Mouse (Mus musculus) brain, embryonic 18.5 days (tissue): ENCODE measurements around the gene Sctr.

Experiments used
- DNase-seq: peaks from one replicate; pipeline ENCODE4 v3.0.0-alpha.2; 2012; ENCODE audit warnings: low read depth, low spot score

Sctr gene

DNA sequence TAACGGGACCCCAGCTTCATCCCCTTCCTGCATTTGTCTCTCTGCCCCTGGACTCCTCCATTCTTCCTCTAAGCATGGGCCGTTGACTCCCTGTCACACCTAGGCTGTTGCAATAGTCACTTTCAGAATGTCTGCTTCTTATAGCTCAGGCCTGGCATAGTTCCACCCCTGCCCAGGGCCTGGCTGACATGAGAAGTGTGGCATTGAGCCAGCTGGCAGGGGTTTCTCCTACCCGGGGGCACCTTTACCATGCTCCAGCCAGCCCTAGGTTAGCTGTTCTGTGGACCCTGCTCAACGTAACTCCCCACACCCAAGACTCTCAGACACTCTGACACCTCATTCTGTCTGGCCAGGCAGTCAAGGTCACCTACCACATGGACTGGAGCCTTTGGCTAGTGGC lies 21.0 kb downstream of the Sctr start:
- DNase-seq: no peak

DNA sequence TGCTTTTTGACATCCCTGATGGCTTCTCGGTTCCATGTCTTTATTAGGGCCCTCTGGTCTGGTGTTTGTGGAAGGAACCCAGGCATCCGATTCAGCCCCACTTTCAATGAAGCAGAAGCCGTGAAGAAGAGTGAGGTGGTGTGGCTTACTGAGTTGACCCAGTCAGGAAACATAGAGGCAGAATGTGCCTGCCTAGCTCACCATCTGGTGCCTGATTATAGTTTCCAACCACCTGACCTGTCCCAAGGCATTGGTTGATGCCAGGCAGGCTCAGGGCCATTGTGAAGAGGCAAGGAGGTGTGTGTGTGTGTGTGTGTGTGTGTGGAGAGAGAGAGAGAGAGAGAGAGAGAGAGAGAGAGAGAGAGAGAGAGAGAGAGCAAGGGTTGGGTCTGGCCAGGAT lies 23.8 kb downstream of the Sctr start:
- no peak for DNase-seq

DNA sequence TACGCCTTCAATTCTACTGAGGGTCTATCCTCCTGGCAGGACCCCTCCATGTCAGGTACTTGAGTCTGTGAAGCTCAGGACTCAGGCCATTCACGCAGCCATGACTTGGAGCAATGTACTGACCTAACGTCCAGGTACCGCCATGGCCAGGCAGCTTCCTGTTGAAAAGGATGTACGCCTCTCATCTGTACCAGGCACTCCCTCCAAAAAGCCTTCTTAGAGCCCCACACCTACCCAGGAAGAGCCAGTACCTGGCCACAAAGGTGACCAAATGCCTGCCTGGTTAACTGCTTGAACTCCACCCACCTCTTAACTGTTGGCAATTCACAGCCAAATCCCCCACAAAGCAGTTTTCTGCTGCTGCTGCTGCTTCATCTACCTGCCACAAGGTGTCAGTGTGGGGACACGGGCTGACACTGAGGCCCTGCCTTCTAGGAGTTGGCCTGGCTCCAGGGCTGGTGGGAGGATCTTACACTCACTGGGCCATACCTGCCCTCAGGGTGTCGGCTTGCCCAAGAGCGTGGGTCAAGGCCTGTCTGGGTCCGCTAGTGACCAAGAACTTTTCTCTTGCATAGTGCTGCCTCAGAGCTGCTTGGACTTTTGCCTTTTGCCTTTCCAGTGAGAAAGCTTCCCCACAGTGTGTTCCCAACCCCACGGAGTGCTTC lies 26.2 kb downstream of the Sctr start:
- no peak for DNase-seq

DNA sequence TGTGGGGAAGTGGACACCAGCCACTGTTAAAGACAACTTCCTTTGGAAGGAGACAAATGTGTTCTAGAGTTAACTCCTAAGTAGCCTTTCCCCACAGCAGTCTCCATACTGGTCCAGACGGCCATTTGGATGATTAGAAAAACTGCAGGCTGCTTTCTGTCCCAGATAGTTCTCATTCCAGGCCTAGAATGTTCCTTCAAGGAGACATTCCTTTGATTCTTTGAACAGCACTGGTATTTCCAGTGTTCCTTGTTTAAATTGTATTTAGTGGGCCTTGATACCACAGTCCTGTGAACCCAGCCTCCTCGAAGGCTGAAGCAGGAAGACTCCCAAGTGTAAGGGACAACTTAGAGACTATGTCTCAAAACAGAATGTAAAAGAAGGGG lies 26.8 kb downstream of the Sctr start:
- DNase-seq: no peak

DNA sequence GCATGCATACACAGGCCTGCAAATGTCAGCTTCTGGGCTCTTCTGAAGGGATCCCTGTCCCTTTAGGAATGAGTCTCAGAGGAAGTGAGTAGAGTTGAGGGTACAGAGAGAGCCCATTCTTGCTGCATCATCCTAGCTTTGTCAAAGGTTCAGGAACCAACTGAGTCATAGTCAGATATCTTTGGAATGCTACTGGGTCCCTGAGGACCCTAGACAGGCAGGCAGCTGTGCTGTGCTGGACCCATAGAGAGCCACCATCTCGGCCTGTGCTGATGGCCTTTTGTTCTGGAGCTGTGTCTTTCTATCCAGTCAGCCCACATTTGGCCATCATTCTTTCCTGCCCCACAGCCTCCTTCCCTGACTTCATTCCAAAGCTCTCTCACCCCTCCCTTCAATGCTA lies 28.1 kb downstream of the Sctr start:
- DNase-seq: no peak

DNA sequence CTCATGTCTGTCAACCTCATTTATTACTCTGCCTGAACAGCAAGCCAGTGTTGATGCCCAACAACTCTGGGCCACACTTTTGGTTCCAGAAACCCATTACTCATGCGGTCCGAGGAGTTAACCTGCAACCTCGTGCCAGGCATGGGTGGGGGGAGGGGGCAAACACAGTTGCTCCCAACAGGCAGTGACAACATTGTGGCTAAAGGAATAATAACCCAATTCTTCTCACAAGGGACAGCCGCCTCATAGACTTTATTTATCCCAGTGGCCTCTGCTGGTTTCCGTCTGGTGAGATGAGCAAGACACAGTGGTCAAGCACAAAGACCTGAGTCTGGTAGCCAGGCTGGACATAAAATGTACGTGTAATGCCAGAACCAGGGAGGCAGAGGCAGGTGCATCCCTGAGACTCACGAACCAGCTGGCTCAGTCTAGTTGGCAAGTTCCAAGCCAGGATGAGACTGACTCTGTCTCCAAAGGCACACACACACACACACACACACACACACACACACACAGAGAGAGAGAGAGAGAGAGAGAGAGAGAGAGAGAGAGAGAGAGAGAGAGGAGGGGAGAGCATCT lies 28.9 kb downstream of the Sctr start:
- DNase-seq: no peak

DNA sequence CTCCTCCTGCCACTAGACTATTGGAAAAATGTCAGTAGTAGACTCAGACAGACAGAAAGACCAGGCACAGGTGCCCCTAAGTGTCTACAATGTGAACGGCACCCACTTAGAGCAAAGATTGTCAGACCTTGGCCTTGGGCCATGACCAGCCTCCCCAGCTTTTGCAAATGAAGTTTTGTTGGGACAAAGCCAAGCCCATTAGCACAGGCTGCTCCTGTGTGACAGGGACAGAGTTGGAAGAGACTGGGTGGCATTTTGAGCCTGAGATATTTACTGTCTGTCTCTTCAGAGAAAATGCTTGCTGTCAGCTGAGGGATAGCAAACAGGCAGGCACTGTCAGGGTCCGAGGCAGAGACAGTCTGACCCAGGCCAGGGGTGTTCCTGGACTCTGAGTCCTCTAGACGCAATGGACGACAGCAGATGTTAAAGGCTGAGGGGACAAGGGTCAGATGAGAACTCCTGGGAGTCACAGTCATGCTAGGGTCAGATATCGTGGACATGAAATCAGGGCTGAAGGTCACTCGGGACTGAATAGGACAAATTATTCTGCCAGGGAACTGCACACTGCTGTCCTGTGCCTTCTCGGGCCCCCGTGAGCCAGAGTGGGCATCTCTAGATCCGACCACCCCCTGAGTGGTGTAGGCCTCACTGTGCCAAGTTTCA lies 30.5 kb downstream of the Sctr start:
- DNase-seq: peak; percentile 24

DNA sequence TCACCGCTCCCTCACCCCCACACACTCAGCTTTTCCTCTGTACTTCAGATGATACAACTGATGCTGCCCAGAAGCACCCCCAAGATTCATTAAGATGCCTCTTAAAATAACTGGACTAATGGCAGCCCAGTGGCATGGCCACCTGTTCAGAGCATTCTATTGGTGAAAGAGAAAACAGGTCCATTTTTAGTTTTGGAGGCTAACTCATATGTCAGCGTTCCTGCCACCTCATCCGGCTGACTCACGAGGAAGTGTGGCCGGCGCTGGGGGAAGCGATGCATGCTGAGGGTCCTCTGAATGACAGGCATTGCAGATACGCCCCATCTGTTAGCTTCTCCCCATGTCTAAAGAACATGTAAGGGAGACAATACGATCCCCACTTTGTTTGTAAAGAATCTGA lies 31.9 kb downstream of the Sctr start:
- DNase-seq: no peak

DNA sequence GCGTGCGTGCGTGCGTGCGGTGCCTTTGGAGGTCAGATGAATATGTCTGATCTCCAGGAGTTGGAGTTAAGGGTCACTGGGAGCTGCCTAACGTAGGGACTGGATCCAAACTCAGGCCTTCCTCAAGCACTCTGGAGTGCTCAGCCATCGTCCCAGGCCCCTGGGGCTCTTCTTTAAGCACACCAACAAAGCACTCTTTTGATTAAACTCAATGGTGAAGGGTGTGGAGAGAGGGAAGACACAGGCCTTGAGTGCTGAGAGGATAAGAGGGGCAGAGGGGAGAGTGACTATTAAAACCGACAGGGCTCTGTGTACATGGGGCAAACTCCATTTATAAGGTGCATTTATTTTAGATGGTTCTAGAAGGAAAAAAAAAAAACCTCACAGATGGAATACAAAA lies 35.7 kb downstream of the Sctr start:
- no peak for DNase-seq

DNA sequence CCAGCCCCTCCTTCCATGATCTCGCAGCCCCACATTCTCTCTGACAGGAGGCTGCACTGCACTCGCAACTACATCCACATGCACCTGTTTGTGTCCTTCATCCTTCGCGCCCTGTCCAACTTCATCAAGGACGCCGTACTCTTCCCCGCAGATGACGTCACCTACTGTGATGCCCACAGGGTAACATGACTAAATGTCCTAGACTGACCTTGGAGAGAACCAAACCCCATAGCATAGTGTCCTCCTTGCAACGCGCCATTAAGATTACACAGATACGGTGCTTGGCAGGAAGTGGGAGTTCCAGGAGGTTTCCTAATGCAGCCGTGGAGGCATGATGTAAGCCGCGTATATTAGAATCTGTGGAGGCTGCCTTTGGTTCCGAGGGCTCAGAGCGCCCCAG lies 37.9 kb downstream of the Sctr start:
- DNase-seq: no peak

DNA sequence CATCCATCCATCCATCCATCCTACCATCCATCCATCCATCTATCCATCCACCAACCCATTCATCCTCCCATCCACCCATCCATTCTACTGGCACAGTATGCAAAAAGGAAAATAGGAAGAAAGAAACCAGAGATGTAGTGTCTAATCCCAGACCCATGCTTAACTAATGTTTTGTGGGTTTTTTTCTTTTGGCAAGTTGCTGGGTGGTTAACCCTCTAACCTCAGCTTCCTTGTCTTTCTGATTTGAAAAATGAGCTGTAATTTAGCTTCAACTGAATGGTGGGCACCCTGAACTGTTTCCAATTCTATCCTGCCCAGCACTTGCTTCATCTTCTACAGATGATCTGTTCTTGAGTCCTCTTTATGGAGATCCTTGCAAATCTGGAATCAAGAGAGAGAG lies 40.6 kb downstream of the Sctr start:
- no peak for DNase-seq

DNA sequence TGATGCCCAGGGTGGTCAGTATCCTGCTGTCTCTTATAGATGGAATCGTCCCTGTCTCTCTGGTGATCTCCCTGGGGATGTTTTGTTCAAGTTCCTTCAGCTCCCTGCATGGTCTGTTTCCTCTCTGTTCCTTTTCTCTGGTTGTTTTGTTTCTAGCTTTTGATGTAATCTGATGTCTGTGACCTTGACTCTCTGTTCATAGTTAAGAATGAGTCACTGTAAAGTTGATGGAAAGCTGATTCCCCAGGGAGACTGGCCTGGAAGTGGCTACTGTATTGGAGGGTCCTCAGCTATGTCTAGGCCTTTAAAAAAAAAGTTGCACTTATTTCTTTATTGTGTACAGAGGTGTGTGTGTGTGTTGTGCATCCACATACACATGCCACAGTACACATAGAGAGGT lies 44.4 kb downstream of the Sctr start:
- DNase-seq: no peak

DNA sequence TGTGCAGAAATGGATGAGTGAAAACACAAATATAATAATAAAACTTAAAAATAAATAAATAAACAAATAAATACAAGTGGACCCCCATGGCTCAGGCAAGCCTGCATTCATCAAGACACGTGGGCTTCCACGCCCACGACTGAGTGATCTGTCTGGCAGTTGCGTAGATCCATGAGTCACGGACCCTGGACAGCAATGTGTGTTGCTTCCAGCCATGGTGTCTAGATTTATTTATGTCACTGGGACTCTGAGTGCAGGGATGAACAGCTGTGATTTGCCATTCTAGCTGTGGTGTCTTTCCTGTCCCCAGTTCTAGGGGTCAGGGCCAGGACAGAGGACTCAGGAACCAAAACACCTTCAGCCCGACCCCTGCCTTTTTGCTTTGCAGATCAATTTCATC lies 48.3 kb downstream of the Sctr start:
- DNase-seq: no peak

DNA sequence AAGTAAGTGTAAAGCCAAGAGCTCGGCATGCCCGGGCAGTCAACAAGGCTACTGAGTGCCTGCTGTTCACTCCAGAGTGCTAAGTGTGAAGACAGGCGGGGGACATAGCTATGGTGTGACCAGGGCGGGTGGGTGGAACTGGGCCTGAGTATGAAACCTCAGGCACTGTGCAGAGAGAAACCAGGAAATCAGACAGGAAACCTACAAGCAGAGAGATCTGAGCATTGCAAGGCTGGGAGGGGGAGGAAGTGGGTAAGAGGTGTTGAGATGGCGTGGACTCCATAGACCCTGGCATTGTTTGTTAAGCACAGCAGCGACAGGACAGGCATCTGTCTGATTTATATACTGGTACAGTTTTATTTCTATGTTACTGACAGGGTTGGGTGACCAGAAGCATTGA lies 48.8 kb downstream of the Sctr start:
- DNase-seq: no peak

DNA sequence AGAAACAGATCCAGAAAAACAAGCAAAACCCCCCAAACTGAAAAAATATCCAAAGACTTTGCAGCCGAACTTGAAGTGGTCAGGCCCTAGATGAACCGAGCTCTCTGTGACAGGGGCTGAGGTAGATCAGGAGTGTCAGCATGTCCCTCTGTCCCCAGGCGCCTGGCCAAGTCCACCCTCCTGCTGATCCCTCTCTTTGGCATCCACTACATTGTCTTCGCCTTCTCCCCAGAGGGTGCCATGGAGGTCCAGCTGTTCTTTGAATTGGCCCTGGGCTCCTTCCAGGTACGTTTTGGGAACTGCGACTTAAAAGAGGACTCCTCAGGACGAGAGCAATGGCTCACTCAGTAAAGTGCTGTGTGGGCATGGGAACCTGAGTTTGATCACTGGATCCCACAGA lies 49.5 kb downstream of the Sctr start:
- DNase-seq: no peak

DNA sequence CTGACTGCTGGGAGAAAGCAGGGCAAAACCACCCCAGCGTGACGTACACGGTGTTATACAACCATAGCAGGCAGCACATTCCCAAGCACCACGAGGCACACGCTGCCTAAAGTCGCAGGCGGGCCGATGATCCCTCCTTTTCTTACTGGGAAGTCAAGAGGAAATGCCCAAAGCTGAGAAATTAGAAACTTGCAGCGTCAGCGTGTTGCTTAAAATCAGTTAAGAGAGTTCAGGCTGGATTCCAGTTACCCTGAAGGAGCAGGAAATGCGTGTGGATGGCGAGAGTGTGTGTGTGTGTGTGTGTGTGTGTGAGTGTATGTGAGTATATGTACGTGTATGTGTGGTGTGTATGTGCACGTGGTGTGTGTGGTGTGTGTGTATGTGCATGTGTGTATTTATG lies 50.4 kb downstream of the Sctr start:
- DNase-seq: no peak

DNA sequence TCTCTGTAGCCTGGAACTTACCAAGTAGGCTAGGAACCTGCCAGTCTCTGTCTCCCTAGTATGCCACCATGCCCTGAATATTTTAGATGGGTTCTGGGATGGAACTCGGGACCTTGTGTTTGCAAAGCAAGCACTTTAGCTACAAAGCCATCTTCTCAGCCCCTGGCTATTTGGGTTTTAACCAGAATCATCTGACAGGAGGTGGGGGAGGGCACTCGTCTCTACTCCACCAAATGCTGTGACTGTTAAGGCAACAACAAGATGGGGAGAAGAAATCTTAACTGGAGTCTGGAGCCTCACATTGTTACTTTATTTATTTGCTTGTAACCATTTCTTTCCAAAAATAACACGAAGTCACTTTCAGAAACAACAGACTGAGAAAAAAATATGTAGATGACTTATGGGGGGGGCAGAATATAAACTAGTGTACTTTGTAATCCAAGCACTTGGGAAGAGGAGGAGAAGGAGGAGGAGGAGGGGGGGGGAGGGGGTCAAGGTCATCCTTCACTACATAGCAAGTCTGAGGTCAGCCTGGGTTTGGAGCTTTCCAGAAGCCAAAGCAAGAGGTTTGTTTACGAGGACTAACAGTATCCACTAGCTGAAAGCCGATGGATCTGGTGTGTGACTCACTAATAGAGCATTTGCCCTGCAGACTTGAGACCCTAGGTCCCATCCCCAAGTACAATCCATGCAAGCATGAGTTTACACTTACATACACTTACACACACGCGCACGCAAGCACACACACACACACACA lies 51.2 kb downstream of the Sctr start:
- no peak for DNase-seq

DNA sequence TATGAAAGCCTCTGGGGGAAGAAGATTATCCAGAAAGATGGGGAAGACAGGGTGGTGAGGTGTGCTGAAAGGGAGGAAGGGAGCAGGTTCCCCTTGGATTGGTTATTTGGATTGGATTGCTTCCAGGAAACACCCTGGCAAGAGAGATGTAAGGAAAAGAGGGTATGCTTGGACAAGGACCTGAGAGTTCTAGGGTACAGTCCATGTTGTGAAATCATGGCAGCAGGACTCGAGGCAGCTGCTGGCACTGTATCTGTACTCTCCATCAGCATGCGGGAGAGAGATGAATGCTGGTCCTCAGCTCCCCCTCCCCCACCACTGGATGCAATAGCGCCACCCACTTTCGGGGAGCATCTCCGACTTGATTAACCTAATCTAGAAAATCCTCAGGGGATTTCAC lies 54.0 kb downstream of the Sctr start:
- DNase-seq: no peak

DNA sequence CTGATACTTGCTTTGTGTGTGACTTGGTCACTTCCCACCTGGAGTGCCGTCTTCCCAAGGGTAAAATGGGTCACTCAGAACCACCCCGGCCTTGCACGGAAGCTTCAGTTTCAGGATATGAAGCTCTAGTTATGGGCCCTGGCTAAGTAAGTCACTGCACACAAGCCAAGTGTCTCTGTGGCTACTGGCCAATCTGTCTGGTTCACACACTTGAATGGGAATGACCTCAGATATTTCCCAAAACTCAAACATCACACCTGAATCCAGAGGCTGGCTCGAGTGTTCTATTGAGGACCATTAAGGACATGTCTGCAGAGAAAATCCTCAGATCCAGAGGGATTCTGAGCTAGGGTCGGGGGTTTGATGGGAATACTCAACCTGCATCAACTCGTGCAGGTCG lies 55.5 kb downstream of the Sctr start:
- no peak for DNase-seq

DNA sequence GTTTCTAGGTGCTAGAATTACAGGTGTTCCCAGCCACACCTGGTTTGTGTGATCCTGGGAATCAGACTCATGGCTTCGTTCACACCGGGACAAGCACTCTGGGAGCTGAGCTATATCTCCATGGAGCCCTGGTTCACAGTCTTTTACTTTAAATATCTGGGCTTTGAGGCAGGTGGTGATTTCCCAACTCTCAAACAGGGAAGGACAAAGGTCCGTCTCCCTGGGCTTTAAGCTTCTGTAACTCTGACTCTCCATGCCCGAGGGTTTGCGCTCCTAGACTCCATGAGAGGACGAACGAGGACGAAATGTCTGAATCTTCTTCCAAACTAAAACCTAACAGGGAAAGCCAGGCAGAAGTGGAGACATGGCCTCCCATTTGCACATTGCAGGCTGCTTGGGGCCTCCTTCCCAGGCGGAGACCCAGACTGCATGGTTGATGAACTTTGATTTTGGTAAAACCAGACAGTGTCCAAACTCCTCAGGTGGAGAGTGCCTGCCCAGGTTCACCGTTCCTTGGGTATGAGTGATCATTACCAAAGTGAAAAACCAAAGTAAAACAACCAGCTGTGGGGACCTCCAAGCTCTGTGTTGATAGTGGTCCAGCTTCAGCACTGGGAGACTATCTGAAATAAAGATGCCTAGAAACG lies 57.5 kb downstream of the Sctr start:
- DNase-seq: no peak

DNA sequence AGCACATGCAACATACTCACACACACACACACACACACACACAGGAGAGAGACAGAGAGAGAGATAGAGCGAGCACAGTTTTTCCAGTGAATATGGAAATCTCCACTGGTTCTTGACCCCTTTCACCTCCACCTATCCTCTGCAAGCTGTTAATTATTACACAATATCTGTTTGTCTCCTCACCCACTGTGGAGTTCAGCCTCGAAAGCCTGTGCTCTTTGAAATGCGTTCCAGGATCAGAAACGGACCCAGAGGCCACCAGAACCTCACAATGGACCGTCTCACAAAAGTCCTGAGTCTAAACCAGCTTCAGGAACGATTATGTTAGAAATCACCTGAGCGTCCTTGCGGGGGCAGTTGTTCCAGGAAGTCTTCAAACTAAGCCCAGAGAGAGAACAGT lies 59.5 kb downstream of the Sctr start:
- no peak for DNase-seq

DNA sequence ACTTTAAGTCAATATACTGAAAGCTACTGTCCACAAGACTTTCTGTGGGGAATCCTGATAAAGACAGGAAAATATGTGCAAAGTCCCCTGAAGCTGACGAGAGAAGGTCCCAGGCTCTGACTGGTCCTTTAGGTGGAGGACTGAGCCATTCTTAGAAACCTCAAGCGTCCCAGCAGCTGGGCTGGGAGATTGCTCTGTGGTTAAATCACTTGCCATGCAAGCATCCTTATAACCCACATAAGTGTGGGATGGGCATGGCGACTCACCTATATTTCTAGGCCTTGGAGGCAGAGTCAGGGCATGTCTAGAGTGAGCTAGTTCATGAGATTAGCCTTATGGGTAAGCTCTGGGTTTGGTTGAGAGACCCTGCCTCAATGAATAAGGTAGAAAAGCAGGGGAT lies 59.9 kb downstream of the Sctr start:
- no peak for DNase-seq
